Mouse (Mus musculus) ES-E14 (cell line): ENCODE data around the gene Slc4a7. TPM values are rescaled to one million over a fixed set of nuclear protein-coding genes. Genes with fewer than 3 reads are reported as not detected.

Experiments
- DNase-seq: peaks from one replicate; pipeline ENCODE4 v3.0.0-alpha.2; 2013; ENCODE audit warnings: low read depth, low spot score
- H3K27ac ChIP-seq: 2 replicates; pipeline ENCODE4 v1.5.1; 2012; ENCODE audit warnings: low read depth, mild to moderate bottlenecking, low read length, moderate library complexity, mixed read lengths; ENCODE audit not compliant: poor library complexity, insufficient read depth, severe bottlenecking
- H3K36me3 ChIP-seq: 2 replicates; pipeline ENCODE4 v1.6.1; 2012; ENCODE audit warnings: mild to moderate bottlenecking, low read length, moderate library complexity, mixed read lengths; ENCODE audit not compliant: control insufficient read depth, poor library complexity, insufficient read depth, severe bottlenecking
- H3K4me1 ChIP-seq, 2 experiments: fragments of 150-350 bp in 1 of 2; sonication (generic) in 1 of 2; 2 replicates each; pipeline ENCODE4 v1.6.1; 2012; ENCODE audit warnings: low read length in 2 of 2, mild to moderate bottlenecking in 1 of 2, mixed read lengths in 1 of 2; ENCODE audit not compliant: control insufficient read depth in 2 of 2, insufficient read depth in 2 of 2, poor library complexity in 1 of 2
- H3K4me3 ChIP-seq, 2 experiments: fragments of 150-350 bp in 1 of 2; sonication (generic) in 1 of 2; 2 replicates each; pipeline ENCODE4 v1.5.1; 2012; ENCODE audit warnings: low read length in 2 of 2, low read depth in 1 of 2, mild to moderate bottlenecking in 1 of 2, mixed read lengths in 1 of 2; ENCODE audit not compliant: insufficient read depth in 1 of 2, poor library complexity in 1 of 2, severe bottlenecking in 1 of 2
- H3K9ac ChIP-seq: 2 replicates; pipeline ENCODE4 v1.6.1; 2012; ENCODE audit warnings: low read depth, mild to moderate bottlenecking, low read length, mixed read lengths; ENCODE audit not compliant: poor library complexity, insufficient read depth, severe bottlenecking
- H3K9me3 ChIP-seq: fragments of 150-350 bp; sonication (generic); 2 replicates; pipeline ENCODE4 v1.6.1; 2012; ENCODE audit warnings: low read depth, mild to moderate bottlenecking, low read length; ENCODE audit not compliant: control insufficient read depth, insufficient read depth
- CHD2 ChIP-seq: IDR thresholded peaks from 2 replicates; pipeline ENCODE4 v1.6.1; 2014; ENCODE audit warnings: mild to moderate bottlenecking, low read depth, low read length, inconsistent platforms
- HCFC1 ChIP-seq: IDR thresholded peaks from 2 replicates; pipeline ENCODE4 v1.6.1; 2012; ENCODE audit warnings: low read length, inconsistent platforms, borderline replicate concordance; ENCODE audit not compliant: insufficient read depth
- MAFK ChIP-seq: IDR thresholded peaks from 2 replicates; pipeline ENCODE4 v1.6.1; 2014; ENCODE audit warnings: mild to moderate bottlenecking, low read depth, low read length, inconsistent platforms; ENCODE audit not compliant: insufficient read depth
- ZC3H11A ChIP-seq: IDR thresholded peaks from 2 replicates; pipeline ENCODE4 v1.6.1; 2012; ENCODE audit warnings: low read depth, mild to moderate bottlenecking, inconsistent platforms, low read length, borderline replicate concordance
- ZNF384 ChIP-seq: IDR thresholded peaks from 2 replicates; pipeline ENCODE4 v1.6.1; 2012; ENCODE audit warnings: low read depth, low read length, inconsistent platforms
- in situ Hi-C, 2 experiments: fragments of 600-800 bp; cut with MboI; formaldehyde crosslinking; loops; one replicate each; pipeline ENCODE4 v1.15.1; 2025; ENCODE audit warnings: low sequenced_read_pairs in 2 of 2, inconsistent platforms in 1 of 2; ENCODE audit not compliant: unreplicated experiment in 2 of 2
- total RNA-seq: library from RNA; depleted of rRNA; stranded (reverse); fragments of 300-350 nt; gene quantifications from 2 replicates; pipeline ENCODE4 v1.2.3, GENCODE M21; 2012

Gene Slc4a7
- total RNA-seq, 1 experiment = 55.5 TPM

GRCm38 (mm10) chr14:14705126-14705525 is 3.0 kb downstream of the Slc4a7 start:
- no peak for TF ChIP-seq CHD2
- no peak for TF ChIP-seq HCFC1
- no peak for TF ChIP-seq MAFK
- TF ChIP-seq ZNF384 = no peak
- no peak for TF ChIP-seq ZC3H11A
- Histone ChIP-seq H3K4me3 (no peak overlapping the region), H3K36me3 (no peaks in the 10 kb centered on the region), H3K27ac (no peak overlapping the region), H3K4me1 (no peaks in the 10 kb centered on the region; a peak in 2 of 4 replicates), H3K9me3 (no peaks in the 10 kb centered on the region), H3K9ac (no peak overlapping the region)
- in situ Hi-C loops = no loop called here
- DNase-seq = no peak

GRCm38 (mm10) chr14:14706381-14706780 is 4.3 kb downstream of the Slc4a7 start:
- H3K36me3 ChIP-seq = no peaks in the 10 kb centered on the region
- in situ Hi-C loops = no loop called here

DNA sequence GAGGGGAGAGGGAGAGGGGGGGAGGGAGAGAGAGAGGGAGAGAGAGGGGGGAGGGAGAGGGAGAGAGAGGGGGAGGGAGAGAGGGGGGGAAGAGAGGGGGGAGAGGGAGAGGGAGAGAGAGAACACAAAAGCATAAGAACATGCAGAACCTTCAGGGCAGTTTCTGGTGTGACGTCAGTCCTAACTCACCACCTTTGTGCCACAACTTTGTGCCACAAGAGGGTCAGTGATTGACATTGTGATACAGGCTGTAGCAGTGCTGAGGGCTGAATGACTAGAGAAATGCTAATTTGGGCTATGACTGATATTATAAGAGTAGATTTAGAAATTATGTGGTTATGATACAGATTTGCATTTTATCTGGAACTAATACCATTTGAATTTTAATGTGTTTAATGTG is 5.0 kb downstream of the Slc4a7 start:
- Histone ChIP-seq H3K9me3 (no peaks in the 10 kb centered on the region), H3K27ac (no peak overlapping the region), H3K4me1 (no peaks in the 10 kb centered on the region; a peak in 2 of 4 replicates), H3K9ac (no peak overlapping the region), H3K36me3 (no peaks in the 10 kb centered on the region), H3K4me3 (no peak overlapping the region)
- DNase-seq = no peak
- in situ Hi-C loops = no loop called here
- TF ChIP-seq ZC3H11A (no peak), CHD2 (no peak), ZNF384 (no peak), MAFK (no peak)

More at GRCm38 (mm10) chr14:14706381-14706780, 4.3 kb downstream of the Slc4a7 start:
- no peaks in the 10 kb centered on the region; a peak in 2 of 4 replicates for H3K4me1 ChIP-seq
- H3K9me3 ChIP-seq = no peaks in the 10 kb centered on the region
- no peak overlapping the region for H3K9ac ChIP-seq
- H3K4me3 ChIP-seq = no peak overlapping the region
- no peak overlapping the region for H3K27ac ChIP-seq
- no peak for DNase-seq
- no peak for TF ChIP-seq HCFC1
- no peak for TF ChIP-seq ZC3H11A
- no peak for TF ChIP-seq CHD2
- no peak for TF ChIP-seq MAFK

DNA sequence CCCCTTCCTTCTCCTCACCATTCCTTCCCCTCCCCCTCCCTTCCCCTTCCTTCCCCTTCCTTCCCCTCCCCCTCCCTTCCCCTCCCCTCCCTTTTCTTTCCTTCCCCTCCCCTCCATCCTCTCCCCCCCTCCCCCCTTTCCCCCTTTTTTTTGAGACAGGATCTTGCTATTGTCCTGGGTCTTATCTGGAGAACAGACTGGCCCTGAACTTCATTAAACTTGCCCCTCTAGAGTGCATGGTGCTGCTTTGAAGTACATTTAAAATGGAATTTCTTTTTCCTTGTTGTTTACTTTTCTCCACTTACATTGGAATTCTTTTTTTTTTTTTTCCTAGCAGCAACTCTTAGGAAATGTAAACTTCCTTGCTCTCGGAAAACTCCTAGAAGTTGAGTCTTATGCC is 6.9 kb downstream of the Slc4a7 start:
- in situ Hi-C loops = no loop called here
- Histone ChIP-seq H3K9ac (no peak overlapping the region), H3K4me3 (no peak overlapping the region; a peak in 1 of 4 replicates), H3K4me1 (no peaks in the 10 kb centered on the region; a peak in 2 of 4 replicates), H3K36me3 (no peaks in the 10 kb centered on the region), H3K9me3 (no peaks in the 10 kb centered on the region), H3K27ac (peak overlapping the region; percentile 58; the same call in 1 of the 2 replicates)
- TF ChIP-seq CHD2 (no peak), ZNF384 (no peak), ZC3H11A (no peak), HCFC1 (no peak), MAFK (no peak)
- DNase-seq = no peak

GRCm38 (mm10) chr14:14714130-14714529 is 12.1 kb downstream of the Slc4a7 start:
- no peaks in the 10 kb centered on the region for H3K9me3 ChIP-seq
- H3K4me3 ChIP-seq = no peak overlapping the region
- H3K4me1 ChIP-seq = 0 out of 4 replicates have a peak, but pooled peaks cover 0 to 2% of the 10 kb centered on the region in 2 experiments
- in situ Hi-C loops = no loop called here
- no peak overlapping the region for H3K27ac ChIP-seq
- H3K36me3 ChIP-seq = no peaks in the 10 kb centered on the region
- TF ChIP-seq ZNF384 (no peak), HCFC1 (no peak), MAFK (no peak), ZC3H11A (no peak), CHD2 (no peak)
- H3K9ac ChIP-seq = no peak overlapping the region
- no peak for DNase-seq
